Mouse (Mus musculus): Measurements from ENCODE around the gene Pde2a.

- no peak for TF ChIP-seq EP300 (IDR thresholded peaks at IDR 0.05; ENCODE audit: insufficient read depth, low read depth, low read length)
- TF ChIP-seq CTCF (IDR thresholded peaks at IDR 0.05; ENCODE audit: low read depth, low read length): no peak
- TF ChIP-seq POLR2A (IDR thresholded peaks at IDR 0.05; ENCODE audit: insufficient read depth, low read length): no peak
Measured at GRCm38 (mm10) chr7:101541734-101542133, 120.2 kb downstream of the Pde2a start.

Measured in ES-Bruce4 (cell line).